Mouse (Mus musculus): ENCODE measurements around the gene Rbm44.
A peak's percentile ranks its signal among the peaks of the same experiment; 100 is the strongest.

The Rbm44 gene

DNA sequence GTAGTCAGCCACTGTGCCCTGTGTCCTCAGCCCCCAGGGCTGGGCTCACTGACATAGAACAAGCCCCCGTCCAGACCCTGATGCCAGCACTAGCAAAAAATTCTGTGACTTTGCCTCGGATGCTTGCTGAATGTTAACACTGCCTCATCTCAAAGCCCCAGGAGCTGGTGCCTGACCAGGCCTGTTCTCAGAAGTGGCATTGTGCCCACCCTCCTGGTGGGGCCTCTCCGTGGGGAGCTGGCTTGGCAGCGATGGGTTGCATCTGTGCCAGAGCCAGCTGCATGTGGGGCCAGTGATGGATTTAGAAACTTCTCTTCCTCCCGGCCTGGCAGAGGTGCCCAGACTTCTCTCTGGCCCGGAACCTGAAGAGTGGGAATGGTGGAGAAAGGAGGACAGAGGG lies 64.9 kb downstream of the Rbm44 start:
- peak; percentile 76 to 85 for DNase-seq (ENCODE audit: low spot score in 2 of 2)

- DNase-seq (ENCODE audit: low spot score in 2 of 2): peak; percentile 76 to 81
These were observed 66.2 kb downstream of the Rbm44 start for GRCm38 (mm10) chr1:91211099-91211498.

- peak in 1 of 2 experiments; percentile 53 for DNase-seq (ENCODE audit: low spot score in 2 of 2)
These were observed 66.7 kb downstream of the Rbm44 start for GRCm38 (mm10) chr1:91211591-91212008.

- DNase-seq (ENCODE audit: low spot score in 2 of 2): no peak
These were observed 70.4 kb downstream of the Rbm44 start for GRCm38 (mm10) chr1:91215264-91215663.

DNA sequence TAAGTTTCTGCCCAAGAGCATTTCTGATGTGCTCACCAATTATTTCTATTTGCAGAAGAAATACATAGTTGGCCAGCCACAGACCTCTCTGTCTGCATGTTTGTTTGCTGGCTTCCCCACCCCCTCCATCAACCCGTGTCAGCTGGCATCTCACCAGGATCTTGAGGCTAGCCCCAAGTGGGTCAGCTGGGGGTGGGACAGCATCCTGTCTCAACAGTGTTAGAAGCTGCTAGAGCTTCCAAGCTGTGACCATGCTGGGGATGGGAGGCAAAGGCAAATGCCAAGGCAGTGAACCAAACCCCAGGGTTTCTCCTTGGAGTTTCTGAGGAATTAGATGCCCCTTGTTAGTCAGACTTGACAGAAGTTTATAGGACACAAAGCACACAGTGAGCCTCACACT lies 71.1 kb downstream of the Rbm44 start:
- no peak for DNase-seq (ENCODE audit: low spot score in 2 of 2)

DNA sequence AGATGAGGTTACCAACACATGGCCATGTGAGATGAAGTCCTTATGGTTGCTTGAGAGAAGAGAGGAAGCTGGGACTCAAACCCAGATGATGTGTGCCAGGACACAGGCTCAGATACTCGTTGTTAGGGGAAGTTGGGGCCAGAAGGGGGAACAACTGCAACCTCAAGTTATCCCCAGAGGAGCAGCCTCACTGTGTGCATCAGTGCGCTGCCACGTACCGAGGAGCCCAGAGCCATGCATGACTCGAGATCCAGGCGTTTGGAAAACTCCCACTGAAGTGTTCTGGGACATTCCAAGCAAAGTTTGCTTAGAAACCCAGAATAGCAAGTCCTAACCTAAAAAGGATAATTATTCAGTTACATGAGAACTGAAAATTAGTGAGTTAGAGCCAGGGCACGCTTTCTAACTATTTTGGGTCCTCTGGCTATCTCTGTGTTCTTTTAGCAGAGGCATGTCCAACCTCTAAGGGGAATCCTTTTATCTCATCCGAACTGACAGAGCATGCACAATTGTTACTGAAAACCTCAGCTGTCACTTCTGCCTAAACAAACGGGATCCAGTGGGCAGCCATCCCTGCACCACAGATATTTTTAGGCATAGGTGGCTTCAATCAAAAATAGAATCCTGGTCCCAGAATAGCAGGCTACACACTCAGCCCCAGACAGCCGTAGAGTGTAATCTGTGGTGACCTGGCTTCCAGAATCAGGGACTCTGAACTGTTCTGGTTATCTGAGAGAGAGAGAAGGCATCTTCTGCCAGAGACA lies 71.8 kb downstream of the Rbm44 start:
- DNase-seq (ENCODE audit: low spot score in 2 of 2): no peak

- no peak for DNase-seq (ENCODE audit: low spot score in 2 of 2)
These were observed 74.9 kb downstream of the Rbm44 start for GRCm38 (mm10) chr1:91219641-91220321.

DNA sequence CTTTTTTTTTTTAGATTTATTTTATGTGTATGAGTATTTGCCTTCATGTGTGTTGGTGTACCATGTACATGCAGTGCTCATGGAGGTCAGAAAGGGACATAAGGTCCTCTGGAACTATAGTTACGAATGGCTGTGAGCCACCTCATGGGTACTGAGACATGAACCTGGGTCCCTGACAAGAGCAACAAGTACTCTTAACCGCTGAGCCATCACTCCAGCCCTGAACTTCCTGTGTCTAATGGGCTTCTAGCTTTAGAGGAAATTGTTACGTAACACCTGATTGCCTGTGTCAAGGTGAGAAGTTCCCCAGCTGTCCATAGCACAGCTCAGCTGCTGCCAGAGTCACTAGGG lies 75.4 kb downstream of the Rbm44 start:
- DNase-seq (ENCODE audit: low spot score in 2 of 2): no peak

All from right cerebral cortex, adult 2 months (tissue).